Mouse (Mus musculus) megakaryocyte, embryonic 14.5 days (primary cell): ENCODE measurements around the gene Fggy.

Experiments used
- FLI1 ChIP-seq: IDR thresholded peaks from 2 replicates; pipeline ENCODE4 v1.6.1; 2012; ENCODE audit warnings: low read length, inconsistent platforms, mixed read lengths
- GATA1 ChIP-seq: IDR thresholded peaks from 3 replicates; pipeline ENCODE4 v1.6.1; 2012; ENCODE audit warnings: mixed read lengths, low read length, inconsistent platforms, borderline replicate concordance

GRCm38 (mm10) chr4:95507946-95508311 is 49.4 kb upstream of the Fggy start:
- no peak for TF ChIP-seq FLI1
- TF ChIP-seq GATA1 = no peak
